Mouse (Mus musculus) embryonic facial prominence, embryonic 14.5 days (tissue): Measurements from ENCODE around the gene 1700057G04Rik. TPM values are rescaled to one million over a fixed set of nuclear protein-coding genes. Genes with fewer than 3 reads are reported as not detected.

Source experiments
- ATAC-seq: fragments of 200-750 bp; cut with Nextera tagmentation; 2 replicates; pipeline ENCODE4 v1.8.0; 2017; ENCODE audit warnings: low read depth, moderate number of reproducible peaks, moderate TSS enrichment
- DNase-seq: peaks from one replicate; pipeline ENCODE4 v3.0.0-alpha.2; 2015; ENCODE audit warnings: low spot score
- H3K27ac ChIP-seq: fragments of 300-500 bp; sonication (generic); replicated peaks from 2 replicates; pipeline ENCODE4 v1.5.1; 2014; ENCODE audit warnings: low read depth, mild to moderate bottlenecking, low read length, moderate library complexity
- H3K27me3 ChIP-seq: fragments of 300-500 bp; sonication (generic); replicated peaks from 2 replicates; pipeline ENCODE4 v1.6.1; 2014; ENCODE audit warnings: low read length; ENCODE audit not compliant: control insufficient read depth, insufficient read depth
- H3K36me3 ChIP-seq: fragments of 300-500 bp; sonication (generic); 2 replicates; pipeline ENCODE4 v1.6.1; 2014; ENCODE audit warnings: low read length, mixed read lengths; ENCODE audit not compliant: control insufficient read depth, insufficient read depth
- H3K4me1 ChIP-seq: fragments of 300-500 bp; sonication (generic); 2 replicates; pipeline ENCODE4 v1.6.1; 2014; ENCODE audit warnings: antibody characterized with exemption, low read length; ENCODE audit not compliant: control insufficient read depth, insufficient read depth
- H3K4me2 ChIP-seq: fragments of 300-500 bp; sonication (generic); 2 replicates; pipeline ENCODE4 v1.6.1; 2014; ENCODE audit warnings: low read depth, mild to moderate bottlenecking, low read length, moderate library complexity, mixed read lengths
- H3K4me3 ChIP-seq: fragments of 300-500 bp; sonication (generic); 2 replicates; pipeline ENCODE4 v1.5.1; 2014; ENCODE audit warnings: low read depth, mild to moderate bottlenecking, low read length
- H3K9ac ChIP-seq: fragments of 300-500 bp; sonication (generic); 2 replicates; pipeline ENCODE4 v1.6.1; 2014; ENCODE audit warnings: low read depth, mild to moderate bottlenecking, low read length, moderate library complexity, mixed read lengths
- H3K9me3 ChIP-seq: fragments of 300-500 bp; sonication (generic); 2 replicates; pipeline ENCODE4 v1.6.1; 2016; ENCODE audit warnings: low read length; ENCODE audit not compliant: control insufficient read depth
- WGBS: fragments of 180-500 bp; shearing (Covaris S2); extraction: QIAGEN DNeasy Blood & Tissue Kit; methylation state at CpG from one replicate; pipeline ENCODE4 v1.1.7; 2014; 5-methylcytosine and 5-hydroxymethylcytosine counted together
- microRNA-seq: library from miRNA; unstranded; fragments of <30 nt; microRNA quantifications from one replicate; pipeline ENCODE4, GENCODE M21; 2016; ENCODE audit warnings: borderline number of aligned reads
- polyA plus RNA-seq: library from polyadenylated mRNA; unstranded; fragments of >200 nt; fragmentation: Nextera tagmentation; extraction: Ambion mirVana; gene quantifications from 2 replicates; pipeline ENCODE4 v1.2.1, GENCODE M21; 2014

1700057G04Rik gene
- polyA plus RNA-seq, 1 experiment from 2014 or later = not detected

DNA sequence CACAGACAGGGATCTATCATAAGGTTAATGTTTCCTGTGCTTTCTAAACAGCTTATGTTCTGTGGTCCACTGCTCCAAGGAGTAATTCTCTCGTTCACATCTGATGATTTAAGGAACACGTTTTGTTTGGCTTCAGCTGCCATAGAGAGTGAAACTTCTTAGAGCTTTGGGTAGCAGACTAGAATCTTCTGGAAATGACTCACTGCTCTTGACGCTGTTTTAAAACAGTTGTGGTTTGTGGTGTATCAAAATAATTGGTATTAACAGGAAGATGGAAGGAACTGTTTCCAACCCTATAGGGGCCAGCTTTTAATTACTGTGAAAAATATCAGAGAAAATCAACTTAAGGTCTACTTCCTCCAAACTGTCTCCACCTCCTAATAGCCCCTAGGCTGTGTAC, 75.2 kb downstream of the 1700057G04Rik start:
- Histone ChIP-seq H3K9ac (no peak overlapping the region), H3K4me3 (no peak overlapping the region), H3K27me3 (no peaks in the 10 kb centered on the region), H3K4me1 (no peaks in the 10 kb centered on the region), H3K27ac (no peak overlapping the region), H3K4me2 (no peak overlapping the region), H3K9me3 (no peaks in the 10 kb centered on the region), H3K36me3 (no peaks in the 10 kb centered on the region)
- WGBS = 53% methylated on average over 3 of the region's 3 CpGs
- ATAC-seq = no peak
- DNase-seq = no peak

GRCm38 (mm10) chr9:92385831-92386230, 76.7 kb downstream of the 1700057G04Rik start:
- H3K27me3 ChIP-seq = no peaks in the 10 kb centered on the region
- H3K4me2 ChIP-seq = no peak overlapping the region
- no peak for DNase-seq
- 93% methylated on average over 1 of the region's 1 CpGs for WGBS
- no peak overlapping the region for H3K4me3 ChIP-seq
- H3K27ac ChIP-seq = no peak overlapping the region
- no peak for ATAC-seq
- H3K9me3 ChIP-seq = no peaks in the 10 kb centered on the region
- H3K36me3 ChIP-seq = no peaks in the 10 kb centered on the region
- no peak overlapping the region for H3K9ac ChIP-seq
- no peaks in the 10 kb centered on the region for H3K4me1 ChIP-seq

DNA sequence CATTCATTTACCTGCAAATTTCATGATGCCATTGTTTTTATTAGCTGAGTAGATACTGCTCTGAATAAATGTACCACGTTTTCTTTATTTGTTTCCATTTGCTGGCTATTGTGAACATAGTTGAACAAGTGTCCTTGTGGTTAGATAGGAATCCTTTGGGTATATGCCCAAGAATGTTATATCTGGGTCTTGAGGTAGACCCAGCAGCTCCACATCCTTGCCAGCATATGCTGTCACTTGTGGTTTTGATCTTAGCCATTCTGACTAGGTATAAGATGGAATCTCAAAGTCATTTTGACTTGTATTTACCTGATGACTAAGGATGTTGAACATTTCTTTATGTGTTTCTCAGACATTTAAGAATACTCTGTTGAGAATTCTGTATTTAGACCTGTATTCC, 77.7 kb downstream of the 1700057G04Rik start:
- no peak for DNase-seq
- Histone ChIP-seq H3K27me3 (no peaks in the 10 kb centered on the region), H3K4me2 (no peak overlapping the region), H3K9me3 (no peaks in the 10 kb centered on the region), H3K4me3 (no peak overlapping the region), H3K27ac (no peak overlapping the region), H3K9ac (no peak overlapping the region), H3K36me3 (no peaks in the 10 kb centered on the region), H3K4me1 (no peaks in the 10 kb centered on the region)
- no peak for ATAC-seq
- 77% methylated on average over 1 of the region's 1 CpGs for WGBS

DNA sequence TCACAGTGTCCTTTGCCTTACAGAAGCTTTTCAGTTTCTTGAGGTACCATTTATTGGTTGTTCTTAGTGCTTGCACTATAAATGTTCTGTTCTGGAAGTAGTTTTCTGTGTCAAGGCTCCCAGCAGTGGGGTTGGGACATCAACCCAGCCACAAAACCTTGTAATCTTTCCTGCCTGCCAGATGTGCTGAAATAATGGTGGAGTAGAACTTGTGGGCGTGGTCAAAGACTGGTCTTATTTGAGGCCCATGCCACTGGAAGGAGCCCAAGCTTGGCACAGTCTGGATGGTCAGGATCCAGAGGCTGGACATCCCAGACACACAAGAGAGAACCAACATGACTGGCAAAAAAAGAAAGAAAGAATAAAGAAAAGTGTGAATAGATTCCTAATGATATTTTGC, 78.2 kb downstream of the 1700057G04Rik start:
- no peaks in the 10 kb centered on the region for H3K9me3 ChIP-seq
- WGBS = 88% methylated on average over 1 of the region's 1 CpGs
- H3K9ac ChIP-seq = no peak overlapping the region
- ATAC-seq (no peak), DNase-seq (no peak)
- H3K4me3 ChIP-seq = no peak overlapping the region
- H3K36me3 ChIP-seq = no peaks in the 10 kb centered on the region
- H3K27me3 ChIP-seq = no peaks in the 10 kb centered on the region
- no peaks in the 10 kb centered on the region for H3K4me1 ChIP-seq
- H3K27ac ChIP-seq = no peak overlapping the region
- no peak overlapping the region for H3K4me2 ChIP-seq

DNA sequence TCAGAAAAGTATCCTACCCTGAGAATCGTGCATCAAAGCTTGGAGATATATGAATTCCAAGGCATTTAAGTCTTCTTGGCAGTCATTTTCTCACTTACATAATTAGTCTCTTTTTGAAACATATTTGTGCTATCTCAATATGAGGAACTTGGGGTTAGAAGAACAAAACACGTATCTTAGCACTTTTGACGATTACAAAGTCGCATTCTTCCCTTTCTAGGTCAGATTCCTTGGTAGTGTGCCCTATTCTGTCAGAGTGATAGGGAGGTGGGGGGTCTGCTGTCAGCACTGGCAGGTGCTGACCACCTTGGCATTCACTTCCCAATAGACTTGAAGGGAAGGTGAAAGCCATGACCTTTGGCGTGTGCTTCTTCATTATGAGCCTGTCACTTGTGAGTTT, 93.5 kb downstream of the 1700057G04Rik start:
- Histone ChIP-seq H3K9ac (no peak overlapping the region), H3K4me3 (no peak overlapping the region), H3K4me2 (no peak overlapping the region), H3K4me1 (no peaks in the 10 kb centered on the region), H3K9me3 (0 out of 2 replicates have a peak, but pooled peaks cover 6% of the 10 kb centered on the region), H3K27ac (no peak overlapping the region), H3K36me3 (no peaks in the 10 kb centered on the region), H3K27me3 (no peaks in the 10 kb centered on the region)
- no peak for DNase-seq
- no peak for ATAC-seq
- 66% methylated on average over 5 of the region's 5 CpGs for WGBS

Small RNA genes within 50 kb of the gene (microRNA-seq; reads per million reads assigned to microRNA genes)
- not detected for gene Mir6386

Other genes starting within 250 kb of the 1700057G04Rik start
- not detected in 2 replicates for gene Plscr5, start 116.4 kb upstream of the 1700057G04Rik start, polyA plus RNA-seq
- gene Plscr1, start 59.6 kb upstream of the 1700057G04Rik start, polyA plus RNA-seq = 19.0 and 21.3 TPM in 2 replicates
- gene Plscr2, start 33.8 kb upstream of the 1700057G04Rik start, polyA plus RNA-seq = 1.7 and 2.9 TPM in 2 replicates
- 6.7 and 7.2 TPM in 2 replicates for gene Plscr4, start 148.0 kb downstream of the 1700057G04Rik start, polyA plus RNA-seq
- 66.7 and 68.6 TPM in 2 replicates for gene Plod2, start 232.8 kb downstream of the 1700057G04Rik start, polyA plus RNA-seq